Mouse (Mus musculus) midbrain, embryonic 15.5 days (tissue): Measurements from ENCODE around the gene Prnd. TPM values are rescaled to one million over a fixed set of nuclear protein-coding genes. Genes with fewer than 3 reads are reported as not detected.

ENCODE experiments used
- ATAC-seq: fragments of 200-750 bp; cut with Nextera tagmentation; replicated peaks from 2 replicates; pipeline ENCODE4 v1.8.0; 2017; ENCODE audit warnings: moderate TSS enrichment
- H3K27ac ChIP-seq: fragments of 300-500 bp; sonication (generic); 2 replicates; pipeline ENCODE4 v1.5.1; 2015; ENCODE audit warnings: mild to moderate bottlenecking, inconsistent platforms
- H3K27me3 ChIP-seq: fragments of 300-500 bp; sonication (generic); replicated peaks from 2 replicates; pipeline ENCODE4 v1.6.1; 2015; ENCODE audit warnings: inconsistent platforms
- H3K36me3 ChIP-seq: fragments of 300-500 bp; sonication (generic); replicated peaks from 2 replicates; pipeline ENCODE4 v1.6.1; 2015; ENCODE audit warnings: inconsistent platforms
- H3K4me1 ChIP-seq: fragments of 300-500 bp; sonication (generic); 2 replicates; pipeline ENCODE4 v1.6.1; 2015; ENCODE audit warnings: inconsistent platforms
- H3K4me2 ChIP-seq: fragments of 300-500 bp; sonication (generic); 2 replicates; pipeline ENCODE4 v1.6.1; 2015; ENCODE audit warnings: inconsistent platforms, mild to moderate bottlenecking, moderate library complexity
- H3K4me3 ChIP-seq: fragments of 300-500 bp; sonication (generic); 2 replicates; pipeline ENCODE4 v1.5.1; 2015; ENCODE audit warnings: mild to moderate bottlenecking, inconsistent platforms
- H3K9ac ChIP-seq: fragments of 300-500 bp; sonication (generic); 2 replicates; pipeline ENCODE4 v1.6.1; 2015; ENCODE audit warnings: mild to moderate bottlenecking, inconsistent platforms
- H3K9me3 ChIP-seq: fragments of 300-500 bp; sonication (generic); 2 replicates; pipeline ENCODE4 v1.6.1; 2016; ENCODE audit warnings: inconsistent platforms
- WGBS: fragments of 180-500 bp; shearing (Covaris S2); methylation state at CpG from one replicate; pipeline ENCODE4 v1.1.7; 2015; ENCODE audit warnings: mixed read lengths; 5-methylcytosine and 5-hydroxymethylcytosine counted together
- polyA plus RNA-seq: library from polyadenylated mRNA; unstranded; fragments of >200 nt; fragmentation: Nextera tagmentation; extraction: Ambion mirVana; gene quantifications from 2 replicates; pipeline ENCODE4 v1.2.1, GENCODE M21; 2015

Gene Prnd
- polyA plus RNA-seq, 1 experiment from 2014 or later: 12.6 TPM

DNA sequence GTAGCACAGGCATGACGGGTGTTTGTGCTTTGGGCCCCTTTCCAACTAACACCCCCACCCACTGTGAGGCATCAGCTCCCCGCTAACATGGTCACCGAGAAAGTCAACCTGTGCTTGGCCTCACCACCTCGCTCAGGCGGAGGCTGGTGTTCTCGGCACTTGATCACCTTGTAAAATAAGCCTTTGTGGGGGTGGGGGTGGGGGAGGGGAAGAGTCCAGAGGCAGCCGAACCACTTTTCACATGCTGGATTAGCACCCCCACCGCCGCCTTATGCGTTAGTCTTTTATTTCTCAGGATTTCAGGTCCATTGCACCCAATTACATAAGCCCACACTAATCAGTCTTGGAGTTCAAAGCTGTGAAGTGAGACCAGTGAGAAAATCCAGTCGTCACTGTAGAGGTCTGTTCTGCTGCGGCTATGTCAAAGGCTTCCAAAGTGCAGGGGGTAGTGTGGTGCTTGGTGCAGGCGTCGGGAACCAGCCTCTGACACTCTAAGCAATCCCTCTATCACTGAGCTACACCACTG lies 43.0 kb downstream of the Prnd start:
- Histone ChIP-seq H3K4me3 (no peak overlapping the region), H3K9me3 (no peaks in the 10 kb centered on the region), H3K4me1 (peaks cover 5% of the 10 kb centered on the region; the same call in 1 of the 2 replicates), H3K36me3 (peaks cover 18% of the 10 kb centered on the region), H3K4me2 (no peak overlapping the region), H3K27me3 (no peaks in the 10 kb centered on the region), H3K9ac (no peak overlapping the region), H3K27ac (no peak overlapping the region)
- 33% methylated on average over 14 of the region's 14 CpGs for WGBS
- peak; percentile 67 for ATAC-seq

DNA sequence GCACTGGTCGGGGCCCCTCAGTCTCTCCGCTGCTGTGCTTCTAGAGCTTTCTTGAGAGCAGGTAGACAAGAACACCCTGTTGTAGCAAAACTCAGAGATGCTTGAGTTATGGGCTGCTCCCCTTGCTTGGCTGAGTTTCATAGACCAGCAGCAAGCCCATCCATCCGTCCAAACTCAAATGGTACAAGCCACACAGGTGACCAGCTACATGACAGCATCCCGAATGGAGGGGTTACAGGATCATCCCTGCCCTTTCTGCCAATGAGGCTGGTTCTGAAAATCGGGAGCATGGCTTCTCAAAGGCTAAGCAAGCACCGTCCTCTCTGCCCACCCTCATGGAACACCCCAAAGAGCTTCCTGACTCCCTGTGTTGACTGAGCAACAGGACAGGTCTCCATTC lies 44.3 kb downstream of the Prnd start:
- Histone ChIP-seq H3K4me3 (no peak overlapping the region), H3K4me2 (no peak overlapping the region), H3K9me3 (no peaks in the 10 kb centered on the region), H3K27me3 (no peaks in the 10 kb centered on the region), H3K36me3 (peaks cover 16% of the 10 kb centered on the region), H3K9ac (no peak overlapping the region), H3K4me1 (peaks cover 5% of the 10 kb centered on the region; the same call in 1 of the 2 replicates), H3K27ac (no peak overlapping the region)
- no peak for ATAC-seq
- 93% methylated on average over 6 of the region's 6 CpGs for WGBS

DNA sequence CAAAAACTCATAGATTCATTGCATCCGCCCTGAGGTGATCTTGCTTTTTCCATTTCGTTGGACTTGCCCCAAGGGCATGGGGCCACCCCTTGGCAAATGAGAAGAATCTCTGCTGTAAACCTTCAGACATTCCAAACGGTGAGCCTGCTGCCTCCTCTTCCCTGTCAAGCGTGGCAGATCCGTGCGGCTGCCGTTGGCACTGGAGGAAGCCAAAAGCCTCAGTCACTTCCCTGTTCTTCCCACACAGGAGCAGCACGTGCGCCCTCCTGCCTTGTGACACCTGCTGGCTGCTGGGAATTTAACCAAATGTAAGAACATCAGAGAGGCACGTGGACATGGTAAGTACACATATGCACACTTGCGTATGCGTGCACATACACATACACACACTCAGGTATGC lies 45.1 kb downstream of the Prnd start:
- H3K9me3 ChIP-seq: no peaks in the 10 kb centered on the region
- H3K4me1 ChIP-seq: peaks cover 5% of the 10 kb centered on the region; the same call in 1 of the 2 replicates
- 92% methylated on average over 12 of the region's 12 CpGs for WGBS
- H3K27me3 ChIP-seq: no peaks in the 10 kb centered on the region
- H3K4me3 ChIP-seq: no peak overlapping the region
- H3K36me3 ChIP-seq: peaks cover 16% of the 10 kb centered on the region
- ATAC-seq: no peak
- no peak overlapping the region for H3K4me2 ChIP-seq
- H3K27ac ChIP-seq: no peak overlapping the region
- no peak overlapping the region for H3K9ac ChIP-seq

DNA sequence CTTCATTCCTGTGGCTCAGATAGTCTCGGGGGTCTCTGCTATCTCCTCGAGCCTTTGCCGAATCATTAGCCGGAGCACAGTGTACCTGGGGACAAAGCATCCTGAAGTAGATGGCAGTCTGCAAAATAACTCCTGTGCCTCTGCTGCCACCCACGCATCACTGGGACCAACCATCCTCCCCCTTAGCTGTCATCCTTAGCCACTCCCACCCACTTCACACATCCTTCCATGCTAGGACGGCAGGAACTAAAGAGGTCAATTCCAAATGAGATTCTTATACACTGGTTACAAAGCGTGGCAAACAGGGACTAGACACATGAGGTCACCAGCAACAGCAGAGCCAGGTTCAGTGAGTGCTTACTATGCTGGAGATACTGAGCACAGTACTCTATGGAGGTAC lies 45.7 kb downstream of the Prnd start:
- Histone ChIP-seq H3K27me3 (no peaks in the 10 kb centered on the region), H3K4me2 (no peak overlapping the region), H3K9ac (no peak overlapping the region), H3K36me3 (peaks cover 16% of the 10 kb centered on the region), H3K4me1 (peaks cover 5% of the 10 kb centered on the region; the same call in 1 of the 2 replicates), H3K27ac (no peak overlapping the region), H3K4me3 (no peak overlapping the region), H3K9me3 (no peaks in the 10 kb centered on the region)
- WGBS: 90% methylated on average over 7 of the region's 7 CpGs
- ATAC-seq: no peak

DNA sequence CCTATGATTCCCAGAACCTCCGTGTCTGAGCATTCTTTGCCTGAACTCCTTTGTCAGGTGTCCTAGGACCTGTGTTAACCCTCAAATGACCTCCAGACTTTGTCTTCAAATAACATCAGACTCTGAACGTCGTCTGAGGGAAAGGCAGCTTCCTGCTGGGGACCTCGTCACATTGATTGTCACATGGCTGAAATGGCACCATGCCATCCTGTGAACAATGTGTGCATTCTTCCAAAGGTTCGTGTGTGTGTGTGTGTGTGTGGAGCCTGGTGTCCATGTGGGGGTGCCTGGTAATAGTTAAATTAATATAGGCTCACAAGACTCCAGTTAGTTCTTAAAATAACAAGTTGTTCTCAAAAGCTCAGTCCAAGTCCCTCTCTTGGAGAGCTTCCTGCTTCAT lies 46.7 kb downstream of the Prnd start:
- Histone ChIP-seq H3K27me3 (no peaks in the 10 kb centered on the region), H3K9ac (no peak overlapping the region), H3K27ac (no peak overlapping the region), H3K4me2 (no peak overlapping the region), H3K36me3 (peaks cover 16% of the 10 kb centered on the region), H3K4me1 (peaks cover 5% of the 10 kb centered on the region; the same call in 1 of the 2 replicates), H3K9me3 (no peaks in the 10 kb centered on the region), H3K4me3 (no peak overlapping the region)
- 47% methylated on average over 5 of the region's 5 CpGs for WGBS
- no peak for ATAC-seq

DNA sequence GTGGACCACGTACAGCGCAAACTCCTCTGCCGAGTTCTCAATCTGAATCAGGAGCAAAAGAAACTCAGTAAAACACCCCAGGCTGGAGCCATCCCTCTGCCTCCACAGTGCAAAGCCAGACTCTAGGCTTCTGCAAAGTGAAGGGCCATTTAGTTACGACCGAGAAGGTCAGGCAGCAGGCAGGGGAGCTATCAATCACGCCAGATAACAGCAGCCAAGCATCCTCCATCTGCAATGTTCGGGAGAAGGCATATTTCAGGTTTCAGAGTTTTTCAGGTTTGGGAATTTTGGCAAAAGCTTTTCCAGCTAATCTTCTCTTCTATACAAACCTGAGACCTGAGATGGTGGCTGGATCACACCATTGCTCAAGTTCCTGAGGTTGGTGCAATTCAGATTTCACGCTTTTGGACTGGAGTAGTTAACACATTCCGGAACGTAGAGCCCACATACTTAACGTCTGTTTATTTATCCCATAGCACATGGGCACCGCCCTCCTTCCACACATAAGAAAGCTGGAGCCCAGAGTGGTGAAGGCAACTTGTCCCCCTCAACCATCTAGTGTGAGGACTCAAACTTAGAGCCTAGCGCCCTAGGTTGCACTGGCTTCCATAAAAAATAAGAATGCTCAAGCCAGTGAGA lies 51.2 kb downstream of the Prnd start:
- Histone ChIP-seq H3K27ac (no peak overlapping the region), H3K9ac (no peak overlapping the region), H3K4me1 (no peaks in the 10 kb centered on the region), H3K27me3 (no peaks in the 10 kb centered on the region), H3K4me2 (no peak overlapping the region), H3K9me3 (no peaks in the 10 kb centered on the region), H3K36me3 (peaks cover 12% of the 10 kb centered on the region; the same call in 1 of the 2 replicates), H3K4me3 (no peak overlapping the region)
- 94% methylated on average over 13 of the region's 13 CpGs for WGBS
- no peak for ATAC-seq

DNA sequence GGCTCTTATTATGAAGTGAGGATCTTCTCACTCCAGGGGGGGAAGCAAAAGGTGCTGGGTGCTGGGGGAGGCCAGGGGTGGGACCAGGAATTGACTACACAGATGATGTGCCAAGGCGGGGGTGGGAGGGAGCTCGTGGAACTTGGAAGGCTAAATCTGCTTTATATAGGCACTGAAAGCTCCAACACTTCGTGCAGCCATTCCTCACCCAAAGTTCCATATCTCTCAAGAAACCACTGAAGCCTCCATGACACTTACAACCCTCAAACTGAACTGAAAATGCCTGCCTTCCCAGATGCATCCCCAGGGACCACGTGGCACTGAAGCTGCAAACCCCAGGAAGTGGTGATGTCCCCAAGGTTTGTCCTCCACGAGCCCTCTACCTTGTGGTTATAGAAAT lies 53.3 kb downstream of the Prnd start:
- H3K9ac ChIP-seq: no peak overlapping the region
- WGBS: 80% methylated on average over 5 of the region's 5 CpGs
- ATAC-seq: no peak
- H3K27ac ChIP-seq: no peak overlapping the region
- no peaks in the 10 kb centered on the region for H3K27me3 ChIP-seq
- peaks cover 16% of the 10 kb centered on the region; the same call in 1 of the 2 replicates for H3K36me3 ChIP-seq
- H3K9me3 ChIP-seq: no peaks in the 10 kb centered on the region
- no peak overlapping the region for H3K4me3 ChIP-seq
- no peaks in the 10 kb centered on the region for H3K4me1 ChIP-seq
- no peak overlapping the region for H3K4me2 ChIP-seq

DNA sequence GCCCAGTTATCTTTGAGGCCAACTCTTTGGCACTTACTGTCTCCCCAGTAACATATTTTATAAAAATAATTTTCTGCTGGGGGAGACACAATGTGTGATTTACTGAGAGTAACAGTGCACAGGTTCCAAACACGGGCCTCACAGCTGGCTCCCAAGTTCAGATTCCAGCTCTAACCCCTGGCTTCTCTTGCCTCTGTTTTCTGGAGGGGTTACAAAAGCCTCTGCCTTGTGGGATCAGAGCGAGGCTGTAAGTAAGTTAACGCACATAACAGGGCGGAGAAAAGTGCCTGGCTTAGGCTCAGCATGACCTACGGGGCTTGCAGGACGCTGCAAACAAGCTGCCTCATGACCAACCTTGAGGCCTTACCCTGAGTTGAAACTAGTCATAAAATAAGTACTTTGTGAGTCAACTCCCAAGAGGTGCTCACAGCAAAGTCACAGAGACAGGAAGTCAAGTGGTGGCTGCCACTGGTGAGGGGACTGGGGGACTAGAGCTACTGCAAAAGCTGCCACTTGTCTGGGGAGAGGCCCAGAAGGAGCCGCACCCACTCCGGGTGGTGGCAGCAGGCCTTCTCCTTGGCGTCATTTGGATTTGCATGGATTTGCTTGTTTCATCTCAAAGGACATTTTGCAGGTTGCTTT lies 54.0 kb downstream of the Prnd start:
- Histone ChIP-seq H3K4me2 (no peak overlapping the region), H3K9me3 (no peaks in the 10 kb centered on the region), H3K27me3 (no peaks in the 10 kb centered on the region), H3K4me3 (no peak overlapping the region), H3K9ac (no peak overlapping the region), H3K36me3 (peaks cover 21% of the 10 kb centered on the region; the same call in 1 of the 2 replicates), H3K27ac (no peak overlapping the region), H3K4me1 (no peaks in the 10 kb centered on the region)
- ATAC-seq: no peak
- WGBS: 82% methylated on average over 9 of the region's 9 CpGs

DNA sequence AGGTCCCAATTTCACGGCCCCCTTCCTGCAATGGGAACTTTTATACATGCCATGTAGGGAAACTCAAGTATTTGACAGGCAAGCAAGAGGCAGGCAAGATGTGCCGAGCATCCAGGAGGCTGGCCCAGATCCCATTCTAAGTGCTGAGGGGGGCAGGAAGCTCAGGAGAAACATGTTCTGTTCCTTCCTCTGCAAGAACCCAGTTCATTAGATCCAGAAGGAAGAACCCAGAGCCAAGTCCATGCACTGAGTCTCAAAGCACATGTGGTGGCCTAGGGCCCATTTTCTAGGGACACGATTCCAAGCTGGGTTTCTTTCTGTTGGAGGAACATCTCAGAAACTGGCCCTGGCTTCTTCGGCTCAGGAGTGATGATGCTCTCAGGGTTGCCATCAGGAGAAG lies 54.8 kb downstream of the Prnd start:
- WGBS: 91% methylated on average over 4 of the region's 4 CpGs
- Histone ChIP-seq H3K9me3 (no peaks in the 10 kb centered on the region), H3K36me3 (peaks cover 23% of the 10 kb centered on the region; the same call in 1 of the 2 replicates), H3K9ac (no peak overlapping the region), H3K4me2 (no peak overlapping the region), H3K4me3 (no peak overlapping the region), H3K4me1 (no peaks in the 10 kb centered on the region), H3K27ac (no peak overlapping the region), H3K27me3 (no peaks in the 10 kb centered on the region)
- ATAC-seq: no peak

Other genes starting within 250 kb of the Prnd start
- not detected in 2 replicates for gene Erv3, start 91.1 kb upstream of the Prnd start, polyA plus RNA-seq
- gene Prnp, start 40.9 kb upstream of the Prnd start, polyA plus RNA-seq: 157 and 158 TPM in 2 replicates
- gene Prn, start 40.9 kb upstream of the Prnd start, polyA plus RNA-seq: not detected in 2 replicates
- gene Rassf2, start 79.4 kb downstream of the Prnd start, polyA plus RNA-seq: 27.7 and 29.4 TPM in 2 replicates
- 36.3 TPM in 2 replicates for gene Slc23a2, start 194.2 kb downstream of the Prnd start, polyA plus RNA-seq